Mouse (Mus musculus): ENCODE results near the gene Gm20806. TPM values are rescaled to one million over a fixed set of nuclear protein-coding genes. Genes with fewer than 3 reads are reported as not detected.
"Not testable (repeated sequence)": the region's sequence is repeated elsewhere in the genome, so short reads cannot be mapped to it uniquely, and the experiment has no call there.

Gm20806 gene
- not detected in 2 replicates for polyA plus RNA-seq (2015; fragmentation: Nextera tagmentation; extraction: Ambion mirVana)

- not testable (repeated sequence) for ATAC-seq; H3K27me3 ChIP-seq (replicated peaks; ENCODE audit: insufficient read depth, low read length); H3K27ac ChIP-seq (ENCODE audit: low read length); H3K4me2 ChIP-seq (replicated peaks; ENCODE audit: low read depth, low read length); H3K36me3 ChIP-seq (ENCODE audit: insufficient read depth, low read length); H3K4me3 ChIP-seq (ENCODE audit: low read depth, low read length); H3K4me1 ChIP-seq (ENCODE audit: insufficient read depth, low read depth, low read length); H3K9me3 ChIP-seq (ENCODE audit: low read length); H3K9ac ChIP-seq (replicated peaks; ENCODE audit: low read depth); DNase-seq (ENCODE audit: low spot score)
- WGBS: no CpG with 5 or more reads among the region's 4 CpGs
Observed at GRCm38 (mm10) chrY:78837956-78838355, at the start of gene Gm20806. Gene Gm20806 (minus strand): TSS chrY:78838056.
